Mouse (Mus musculus) midbrain, embryonic 16.5 days (tissue): Measurements from ENCODE around the gene Thegl. TPM values are rescaled to one million over a fixed set of nuclear protein-coding genes. Genes with fewer than 3 reads are reported as not detected.

Experiments used
- ATAC-seq: fragments of 200-750 bp; cut with Nextera tagmentation; 2 replicates; pipeline ENCODE4 v1.8.0; 2017; ENCODE audit warnings: moderate TSS enrichment
- H3K27ac ChIP-seq: fragments of 300-500 bp; sonication (generic); 2 replicates; pipeline ENCODE4 v1.5.1; 2014; ENCODE audit warnings: mild to moderate bottlenecking, low read length, mixed read lengths
- H3K27me3 ChIP-seq: fragments of 300-500 bp; sonication (generic); 2 replicates; pipeline ENCODE4 v1.6.1; 2014; ENCODE audit warnings: low read depth, low read length, mixed read lengths; ENCODE audit not compliant: control insufficient read depth, insufficient read depth
- H3K36me3 ChIP-seq: fragments of 300-500 bp; sonication (generic); 2 replicates; pipeline ENCODE4 v1.6.1; 2014; ENCODE audit warnings: mild to moderate bottlenecking, low read length, moderate library complexity, mixed read lengths; ENCODE audit not compliant: control insufficient read depth, insufficient read depth
- H3K4me1 ChIP-seq: fragments of 300-500 bp; sonication (generic); 2 replicates; pipeline ENCODE4 v1.6.1; 2014; ENCODE audit warnings: mild to moderate bottlenecking, low read length, mixed read lengths; ENCODE audit not compliant: control insufficient read depth, insufficient read depth
- H3K4me2 ChIP-seq: fragments of 300-500 bp; sonication (generic); 2 replicates; pipeline ENCODE4 v1.6.1; 2014; ENCODE audit warnings: mild to moderate bottlenecking, low read length, mixed read lengths
- H3K4me3 ChIP-seq: fragments of 300-500 bp; sonication (generic); 2 replicates; pipeline ENCODE4 v1.5.1; 2014; ENCODE audit warnings: low read depth, mild to moderate bottlenecking, low read length, moderate library complexity, mixed read lengths
- H3K9ac ChIP-seq: fragments of 300-500 bp; sonication (generic); 2 replicates; pipeline ENCODE4 v1.6.1; 2014; ENCODE audit warnings: low read depth, low read length, mixed read lengths
- H3K9me3 ChIP-seq: fragments of 300-500 bp; sonication (generic); replicated peaks from 2 replicates; pipeline ENCODE4 v1.6.1; 2014; ENCODE audit warnings: mild to moderate bottlenecking, low read length, mixed read lengths; ENCODE audit not compliant: control insufficient read depth, poor library complexity, severe bottlenecking
- WGBS: fragments of 180-500 bp; shearing (Covaris S2); extraction: QIAGEN DNeasy Blood & Tissue Kit; methylation state at CpG from one replicate; pipeline ENCODE4 v1.1.7; 2014; 5-methylcytosine and 5-hydroxymethylcytosine counted together
- polyA plus RNA-seq: library from polyadenylated mRNA; unstranded; fragments of >200 nt; fragmentation: Nextera tagmentation; extraction: Ambion mirVana; gene quantifications from 2 replicates; pipeline ENCODE4 v1.2.1, GENCODE M21; 2015

Gene Thegl
- polyA plus RNA-seq, 1 experiment from 2014 or later, result 0.89 TPM

DNA sequence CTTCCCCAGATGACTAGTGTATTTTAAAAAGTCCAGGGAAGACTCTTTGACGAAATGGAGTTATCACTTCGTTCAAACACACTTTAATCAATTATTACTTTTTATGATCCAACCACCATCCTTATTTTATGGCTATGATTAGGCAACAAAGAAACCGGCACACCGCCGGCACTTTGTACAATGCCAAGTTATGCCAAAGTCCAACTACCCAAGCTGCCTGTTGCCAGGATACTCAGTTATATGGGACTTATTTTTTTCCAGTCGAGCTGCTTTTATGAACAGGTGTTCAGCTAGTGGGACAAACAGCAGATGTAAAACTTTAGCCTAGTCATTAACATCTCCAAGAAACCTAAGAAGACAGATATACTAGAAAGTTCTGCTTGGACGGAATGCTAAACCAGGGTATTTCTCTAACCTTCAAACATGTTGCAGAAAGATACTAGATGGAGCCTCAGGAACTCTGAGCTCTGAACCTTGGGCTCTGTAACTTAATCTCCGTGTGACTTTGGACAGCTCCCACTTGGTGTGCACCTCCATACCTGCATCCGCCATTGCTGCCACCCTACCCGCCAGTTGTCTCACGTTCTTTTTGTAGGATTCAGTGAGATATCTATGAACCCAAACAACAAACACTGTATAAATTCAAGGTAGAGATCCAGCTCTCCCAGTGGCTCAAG lies 91.5 kb downstream of the Thegl start:
- no peak overlapping the region for H3K4me3 ChIP-seq
- WGBS, result 89% methylated on average over 11 of the region's 11 CpGs
- H3K36me3 ChIP-seq, result no peaks in the 10 kb centered on the region
- no peak for ATAC-seq
- no peak overlapping the region for H3K4me2 ChIP-seq
- H3K9ac ChIP-seq, result no peak overlapping the region
- H3K27me3 ChIP-seq, result peaks cover 3% of the 10 kb centered on the region
- H3K9me3 ChIP-seq, result no peaks in the 10 kb centered on the region
- no peaks in the 10 kb centered on the region for H3K4me1 ChIP-seq
- no peak overlapping the region for H3K27ac ChIP-seq

DNA sequence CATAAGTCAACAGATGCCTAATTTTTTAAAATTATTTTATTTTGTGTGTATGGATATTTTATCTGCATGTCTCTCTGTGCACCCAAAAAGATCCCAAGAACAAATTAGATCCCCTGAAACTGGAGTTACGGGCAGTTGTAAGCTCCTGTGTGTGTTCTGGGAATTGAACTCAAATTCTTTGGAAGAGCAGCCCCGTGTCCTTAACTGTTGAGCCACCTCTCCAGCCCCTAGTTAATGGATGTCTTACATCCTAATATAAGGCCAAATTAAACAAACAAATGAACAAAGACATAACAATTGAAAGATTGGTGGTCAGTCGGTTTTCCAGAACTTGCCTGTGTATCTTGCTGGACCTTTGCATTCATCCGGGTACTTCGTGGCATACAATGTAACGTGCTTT lies 93.0 kb downstream of the Thegl start:
- H3K4me3 ChIP-seq, result no peak overlapping the region
- H3K4me1 ChIP-seq, result no peaks in the 10 kb centered on the region
- H3K4me2 ChIP-seq, result no peak overlapping the region
- H3K9ac ChIP-seq, result no peak overlapping the region
- no peak overlapping the region for H3K27ac ChIP-seq
- H3K27me3 ChIP-seq, result peaks cover under 1% of the 10 kb centered on the region
- ATAC-seq, result no peak
- H3K9me3 ChIP-seq, result no peaks in the 10 kb centered on the region
- 94% methylated on average over 6 of the region's 6 CpGs for WGBS
- no peaks in the 10 kb centered on the region for H3K36me3 ChIP-seq

- Histone ChIP-seq H3K4me2 (no peak overlapping the region), H3K36me3 (no peaks in the 10 kb centered on the region), H3K4me3 (no peak overlapping the region), H3K27me3 (peaks cover 3% of the 10 kb centered on the region), H3K4me1 (0 out of 2 replicates have a peak, but pooled peaks cover 2% of the 10 kb centered on the region), H3K9me3 (no peaks in the 10 kb centered on the region), H3K9ac (no peak overlapping the region), H3K27ac (no peak overlapping the region)
- no peak for ATAC-seq
- WGBS, result 94% methylated on average over 2 of the region's 2 CpGs
Observed at GRCm38 (mm10) chr5:77109814-77110213, 94.0 kb downstream of the Thegl start.

Other genes with a start within 250 kb of the Thegl start
- 20.7 and 23.9 TPM in 2 replicates for gene Aasdh, start 110.5 kb upstream of the Thegl start, polyA plus RNA-seq
- 150 and 163 TPM in 2 replicates for gene Paics, start 64.7 kb upstream of the Thegl start, polyA plus RNA-seq
- 9.7 and 10.4 TPM in 2 replicates for gene Ppat, start 64.4 kb upstream of the Thegl start, polyA plus RNA-seq
- 91.4 and 92.4 TPM in 2 replicates for gene Srp72, start 41.3 kb upstream of the Thegl start, polyA plus RNA-seq
- 0.44 TPM in 1 of 2 replicates, not detected in the other for gene Arl9, start 12.0 kb upstream of the Thegl start, polyA plus RNA-seq
- 0.78 and 0.88 TPM in 2 replicates for gene Hopx, start 99.1 kb downstream of the Thegl start, polyA plus RNA-seq
- gene Spink2, start 195.4 kb downstream of the Thegl start, polyA plus RNA-seq, result 0.41 and 0.48 TPM in 2 replicates
- gene Rest, start 249.5 kb downstream of the Thegl start, polyA plus RNA-seq, result 4.8 and 4.9 TPM in 2 replicates